Mouse (Mus musculus) erythroid progenitor cell, adult 5-6 weeks (primary cell): ENCODE data around the gene Tbc1d14. TPM values are rescaled to one million over a fixed set of nuclear protein-coding genes. Genes with fewer than 3 reads are reported as not detected.

Source experiments
- ATAC-seq: replicated peaks from 2 replicates; pipeline ENCODE4 v1.8.0; 2016; ENCODE audit warnings: moderate number of reproducible peaks, mild to moderate bottlenecking, moderate TSS enrichment, inconsistent platforms; ENCODE audit not compliant: poor library complexity, low FRiP score, severe bottlenecking
- total RNA-seq, 2 experiments: library from RNA; stranded (forward) in 1 of 2; stranded (reverse) in 1 of 2; fragments of 150-400 nt in 1 of 2; fragments of 186-747, 209-891 nt in 1 of 2; gene quantifications; 2 replicates each; pipeline versions ENCODE4 v1.2.3 to v1.2.4; 2015 to 2017; ENCODE audit warnings: low replicate concordance in 2 of 2

Gene Tbc1d14
- total RNA-seq, 2 experiments from 2014 or later, result 13.0 to 21.9 TPM

- ATAC-seq, result no peak
Observed at GRCm38 (mm10) chr5:36523219-36523703, 69.8 kb downstream of the Tbc1d14 start.

- no peak for ATAC-seq
Observed at GRCm38 (mm10) chr5:36522782-36523181, 70.3 kb downstream of the Tbc1d14 start.

- no peak for ATAC-seq
Observed at GRCm38 (mm10) chr5:36519751-36520150, 73.3 kb downstream of the Tbc1d14 start.

GRCm38 (mm10) chr5:36517596-36517995 is 75.5 kb downstream of the Tbc1d14 start:
- no peak for ATAC-seq

- ATAC-seq, result no peak
Observed at GRCm38 (mm10) chr5:36515558-36515957, 77.5 kb downstream of the Tbc1d14 start.

- ATAC-seq, result no peak
Observed at GRCm38 (mm10) chr5:36515126-36515525, 78.0 kb downstream of the Tbc1d14 start.

- ATAC-seq, result no peak
Observed at GRCm38 (mm10) chr5:36510956-36511355, 82.1 kb downstream of the Tbc1d14 start.

GRCm38 (mm10) chr5:36508351-36508750 is 84.7 kb downstream of the Tbc1d14 start:
- ATAC-seq, result no peak

- no peak for ATAC-seq
Observed at GRCm38 (mm10) chr5:36505643-36506042, 87.4 kb downstream of the Tbc1d14 start.

GRCm38 (mm10) chr5:36505235-36505634 is 87.8 kb downstream of the Tbc1d14 start:
- no peak for ATAC-seq

- no peak for ATAC-seq
Observed at GRCm38 (mm10) chr5:36494709-36495108, 98.4 kb downstream of the Tbc1d14 start.

- no peak for ATAC-seq
Observed at GRCm38 (mm10) chr5:36493919-36494318, 99.2 kb downstream of the Tbc1d14 start.

- no peak for ATAC-seq
Observed at GRCm38 (mm10) chr5:36489225-36489624, 103.9 kb downstream of the Tbc1d14 start.

GRCm38 (mm10) chr5:36485306-36485705 is 107.8 kb downstream of the Tbc1d14 start:
- ATAC-seq, result no peak

- peak; percentile 92 for ATAC-seq
Observed at GRCm38 (mm10) chr5:36484171-36484990, 108.7 kb downstream of the Tbc1d14 start, which contains the start of the genes Tada2b and Ccdc96. Gene Tada2b (minus strand): TSS chr5:36484285. Gene Ccdc96 (plus strand): TSS chr5:36484588.

GRCm38 (mm10) chr5:36483203-36484101 is 109.6 kb downstream of the Tbc1d14 start:
- ATAC-seq, result peak; percentile 27; the same call in 1 of the 2 replicates

GRCm38 (mm10) chr5:36481114-36481513 is 112.0 kb downstream of the Tbc1d14 start:
- no peak for ATAC-seq

- ATAC-seq, result no peak
Observed at GRCm38 (mm10) chr5:36480398-36480797, 112.7 kb downstream of the Tbc1d14 start.

GRCm38 (mm10) chr5:36479735-36480134 is 113.3 kb downstream of the Tbc1d14 start:
- ATAC-seq, result no peak
